Mouse (Mus musculus): ENCODE measurements around the gene Sf3b4.
A peak's percentile ranks its signal among the peaks of the same experiment; 100 is the strongest.
"Not testable (repeated sequence)": the region's sequence is repeated elsewhere in the genome, so short reads cannot be mapped to it uniquely, and the experiment has no call there.

Sf3b4 gene

DNA sequence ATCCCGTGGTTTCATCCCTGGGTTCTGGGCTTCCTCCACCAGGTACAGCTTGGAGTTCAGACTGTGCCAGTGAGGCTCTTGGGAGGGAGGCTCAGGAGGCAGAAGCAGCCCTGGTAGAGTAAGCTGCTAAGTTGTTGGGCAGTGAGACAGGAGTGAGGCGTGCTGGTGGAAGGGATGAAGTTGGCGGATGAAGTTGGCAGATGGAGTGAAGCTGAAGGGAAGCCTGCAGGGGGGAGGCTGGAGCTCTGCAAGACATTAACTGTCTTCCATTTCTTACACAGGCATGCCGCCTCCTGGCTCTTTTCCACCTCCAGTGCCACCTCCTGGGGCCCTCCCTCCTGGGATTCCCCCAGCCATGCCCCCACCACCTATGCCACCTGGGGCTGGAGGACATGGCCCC, 1.9 kb downstream of the Sf3b4 start:
- DNase-seq, result not testable (repeated sequence)

DNA sequence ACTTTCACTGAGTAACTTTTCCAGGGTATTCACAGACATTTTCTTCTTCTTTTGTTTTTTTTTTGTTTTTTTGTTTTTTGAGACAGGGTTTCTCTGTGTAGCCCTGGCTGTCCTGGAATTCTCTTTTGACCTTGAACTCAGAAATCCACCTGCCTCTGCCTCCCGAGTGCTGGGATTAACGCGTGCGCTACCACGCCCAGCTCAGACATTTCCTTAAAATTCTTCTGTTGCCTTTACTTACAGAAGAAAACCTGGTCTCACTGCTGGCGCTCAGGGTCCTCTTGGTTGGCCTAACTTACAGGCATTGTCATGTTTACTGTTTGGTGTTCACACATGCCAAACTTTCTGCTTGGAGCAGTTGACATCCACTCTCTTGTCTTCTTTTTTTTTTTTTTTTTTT, 3.1 kb downstream of the Sf3b4 start:
- no peak for DNase-seq

DNA sequence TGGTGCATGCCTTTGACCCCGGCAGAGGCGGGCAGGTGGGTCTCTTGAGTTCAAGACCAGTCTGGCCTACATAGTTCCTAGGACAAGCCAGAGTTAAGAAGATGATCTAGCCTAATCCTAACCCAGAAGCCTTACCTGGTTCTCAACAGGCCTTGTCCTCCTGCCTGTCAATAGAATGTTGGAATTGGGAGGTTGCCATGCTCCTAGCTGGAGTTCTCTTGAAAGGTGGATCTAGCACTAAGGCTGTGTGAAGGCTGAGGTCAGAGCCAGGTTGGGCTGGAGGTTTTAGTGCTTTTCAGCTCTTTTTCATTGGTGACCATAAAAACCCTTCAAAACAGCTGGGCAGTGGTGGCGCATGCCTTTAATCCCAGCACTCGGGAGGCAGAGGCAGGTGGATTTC, 6.3 kb downstream of the Sf3b4 start:
- no peak for DNase-seq

DNA sequence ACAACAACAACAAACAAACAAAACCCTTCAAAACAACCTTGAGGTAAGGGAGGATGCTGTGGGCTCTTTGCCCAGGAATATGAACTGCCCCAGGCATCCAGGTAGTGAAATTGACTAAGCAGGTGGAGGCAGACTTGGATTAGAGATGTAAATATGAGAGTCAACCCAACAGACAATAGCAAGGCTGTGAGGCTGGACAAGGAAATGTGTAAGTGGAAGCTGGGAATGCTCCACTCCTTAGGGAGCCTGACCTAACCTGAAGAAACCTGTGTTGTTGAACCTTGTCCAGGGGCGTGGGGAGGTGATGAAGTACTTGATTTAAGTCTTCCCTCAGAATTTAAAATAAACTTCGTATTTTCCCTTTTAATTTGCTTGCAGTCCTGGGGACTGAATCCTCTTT, 6.8 kb downstream of the Sf3b4 start:
- DNase-seq, result no peak

- DNase-seq, result peak; percentile 42 to 61
These were observed 7.4 kb downstream of the Sf3b4 start for GRCm38 (mm10) chr3:96179531-96179930.

DNA sequence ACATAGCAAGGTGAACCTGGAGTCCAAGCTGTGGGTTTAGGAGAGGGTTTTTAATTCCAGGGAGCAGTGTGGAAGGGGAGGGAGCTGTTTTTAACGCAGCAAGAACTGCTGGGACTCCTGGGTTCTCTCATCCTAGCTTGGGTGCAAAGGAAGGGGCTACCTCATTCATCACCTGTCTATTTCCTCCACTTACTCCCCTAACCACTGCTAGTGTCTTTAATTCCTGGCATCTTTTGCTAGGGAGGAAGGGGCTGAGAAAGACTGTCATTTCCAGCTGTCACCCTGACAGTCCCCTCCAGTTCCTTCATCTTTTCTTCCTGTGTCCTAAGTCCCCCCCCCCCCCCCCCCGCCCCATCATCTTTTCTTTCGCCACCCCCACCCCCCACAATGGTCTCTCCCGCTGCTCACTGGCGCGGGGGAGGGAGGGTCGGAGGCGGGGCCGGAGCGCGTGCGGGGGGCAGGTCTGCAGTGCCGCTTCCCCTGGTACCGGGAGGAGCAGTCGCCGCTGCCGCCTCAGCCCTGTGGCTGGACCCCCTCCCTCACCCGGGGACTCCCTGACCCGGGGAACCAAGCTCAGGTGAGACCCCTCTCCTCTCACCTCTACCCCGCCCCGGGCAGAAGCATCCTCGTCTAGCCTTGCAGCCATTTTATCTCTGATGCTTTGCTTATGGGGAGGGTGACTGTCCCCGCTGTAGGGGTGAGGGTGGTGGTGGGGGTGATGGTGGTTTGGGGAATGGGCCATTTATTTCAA, 8.8 kb downstream of the Sf3b4 start, which contains the start of gene Sv2a:
Gene Sv2a (plus strand): TSS at position 425 of the 751 bp plus-strand sequence.
- no peak for DNase-seq

DNA sequence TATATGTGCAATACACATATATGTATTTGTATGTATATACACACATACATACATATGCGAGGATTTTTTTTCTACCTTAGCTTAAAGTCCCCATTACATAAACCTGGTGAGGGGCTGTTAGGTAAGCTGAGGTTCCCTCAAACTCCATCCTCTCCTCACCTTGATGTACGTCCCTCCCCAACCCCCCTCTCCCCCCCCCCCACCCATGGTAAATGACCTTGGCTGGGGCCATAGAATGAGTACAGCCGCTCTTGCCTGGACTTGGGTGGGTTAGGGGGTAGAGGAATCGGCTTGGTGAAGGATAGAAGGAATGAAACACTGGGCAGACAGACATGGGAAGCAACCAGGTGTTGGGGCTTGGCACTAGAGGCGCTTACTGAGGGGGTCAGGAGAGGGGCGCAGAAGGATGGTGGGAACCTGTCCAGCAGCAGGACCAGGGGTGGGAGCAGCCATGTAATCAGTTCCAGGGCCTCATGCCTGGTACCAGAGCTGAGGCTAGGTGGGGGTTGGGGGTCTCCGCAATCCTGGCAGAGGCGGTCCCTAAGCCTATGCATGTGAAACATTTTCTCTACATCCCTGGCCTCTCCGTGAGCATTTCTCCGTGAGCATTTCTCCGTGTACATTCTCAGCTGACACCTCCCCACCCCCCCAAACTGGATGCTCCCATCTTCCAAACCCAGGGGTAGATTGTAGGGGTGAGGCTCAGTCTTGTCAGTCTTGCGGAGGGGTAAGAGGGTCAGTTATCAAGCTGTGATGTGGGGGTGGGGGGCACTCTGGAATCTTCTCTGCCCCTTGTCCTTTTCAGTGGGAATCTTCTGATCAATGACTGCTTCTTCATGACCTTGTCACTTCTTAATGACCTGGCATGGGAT, 9.6 kb downstream of the Sf3b4 start:
- no peak for DNase-seq

DNA sequence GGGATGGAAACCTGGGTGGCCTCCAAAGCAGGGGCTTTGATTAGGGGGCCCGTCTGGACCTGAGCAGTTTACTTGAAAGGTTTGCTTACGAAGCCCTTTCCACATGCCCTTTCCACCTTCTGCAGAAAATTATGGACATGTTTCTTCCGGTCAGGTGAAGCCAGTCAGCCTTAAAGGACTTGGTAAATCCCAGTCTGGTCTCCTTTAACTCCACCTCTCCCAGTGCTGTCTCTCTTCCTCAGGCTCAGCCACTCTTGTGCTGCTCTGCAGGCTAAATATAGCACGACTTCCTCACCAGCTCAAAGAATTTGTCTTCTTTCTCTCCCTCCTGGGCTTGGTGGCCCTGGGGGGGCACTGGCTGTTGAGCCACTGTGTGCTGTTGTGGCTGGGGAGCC, 10.2 kb downstream of the Sf3b4 start:
- no peak for DNase-seq

DNA sequence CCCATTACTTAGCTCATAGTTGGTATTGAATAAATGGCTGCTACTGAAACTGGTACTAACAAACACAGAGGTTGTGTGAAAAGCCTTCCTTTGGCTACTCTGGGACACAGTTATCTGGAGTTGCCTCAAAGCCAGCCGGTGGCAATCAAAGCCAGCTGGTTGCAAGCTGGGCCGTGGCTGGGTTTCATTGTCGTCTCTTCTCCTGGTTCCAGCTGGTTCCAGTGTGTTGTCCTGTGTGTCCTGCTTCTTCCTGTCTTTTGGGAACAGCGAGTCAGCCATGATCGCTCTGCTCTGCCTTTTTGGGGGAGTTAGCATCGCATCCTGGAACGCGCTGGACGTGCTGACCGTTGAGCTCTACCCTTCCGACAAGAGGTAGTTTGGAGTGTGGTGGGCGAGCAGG, 20.8 kb downstream of the Sf3b4 start:
- DNase-seq, result no peak

DNA sequence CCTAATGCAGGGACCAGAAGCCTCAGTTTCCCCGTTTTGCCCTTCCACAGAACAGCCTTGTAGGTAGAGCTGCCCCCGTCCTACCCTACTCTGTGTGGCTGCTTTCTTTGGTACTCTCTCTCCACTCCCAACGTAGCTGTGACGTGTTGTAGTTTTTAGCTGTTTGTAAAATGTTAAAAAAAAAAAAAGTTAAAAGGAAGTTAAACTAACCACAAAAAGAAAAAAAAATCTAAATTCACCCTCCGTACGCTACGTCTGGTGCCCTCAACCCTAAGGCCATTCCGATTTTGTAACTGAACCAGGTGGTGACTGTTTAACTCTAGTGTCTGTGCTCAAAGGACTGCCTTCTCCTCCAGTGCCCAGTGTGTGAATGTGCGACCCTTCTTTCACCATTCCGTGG, 22.8 kb downstream of the Sf3b4 start:
- no peak for DNase-seq

DNA sequence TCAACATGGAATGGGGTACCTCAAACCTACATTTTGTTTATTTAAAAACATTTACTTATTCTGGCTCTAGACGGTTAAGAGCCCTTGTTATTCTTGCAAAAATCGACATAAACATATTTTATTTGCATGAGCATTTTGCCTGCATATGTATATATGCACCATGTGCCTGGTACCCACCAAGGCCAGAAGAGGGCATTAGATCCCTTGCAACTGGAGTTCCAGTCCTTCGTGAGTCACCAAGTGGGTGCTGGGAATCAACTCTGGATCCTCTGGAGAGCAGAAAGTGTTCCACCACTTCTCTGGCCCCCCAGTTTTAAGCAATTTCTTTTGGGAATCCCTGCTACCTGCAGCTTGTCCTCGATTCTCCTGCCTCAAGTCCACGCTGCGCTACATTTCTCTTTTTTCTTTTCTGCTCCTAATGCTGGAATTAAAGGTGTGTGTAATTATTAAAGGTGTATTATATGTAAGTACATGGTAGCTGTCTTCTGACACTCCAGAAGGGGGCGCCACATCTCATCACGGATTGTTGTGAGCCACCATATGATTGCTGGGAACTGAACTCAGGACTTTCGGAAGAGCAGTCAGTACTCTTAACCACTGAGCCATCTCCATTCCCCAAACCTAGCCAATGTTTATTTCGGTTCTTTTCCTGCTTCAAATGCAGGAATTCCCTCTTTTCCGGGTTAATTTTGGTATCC, 23.6 kb downstream of the Sf3b4 start:
- DNase-seq, result no peak

DNA sequence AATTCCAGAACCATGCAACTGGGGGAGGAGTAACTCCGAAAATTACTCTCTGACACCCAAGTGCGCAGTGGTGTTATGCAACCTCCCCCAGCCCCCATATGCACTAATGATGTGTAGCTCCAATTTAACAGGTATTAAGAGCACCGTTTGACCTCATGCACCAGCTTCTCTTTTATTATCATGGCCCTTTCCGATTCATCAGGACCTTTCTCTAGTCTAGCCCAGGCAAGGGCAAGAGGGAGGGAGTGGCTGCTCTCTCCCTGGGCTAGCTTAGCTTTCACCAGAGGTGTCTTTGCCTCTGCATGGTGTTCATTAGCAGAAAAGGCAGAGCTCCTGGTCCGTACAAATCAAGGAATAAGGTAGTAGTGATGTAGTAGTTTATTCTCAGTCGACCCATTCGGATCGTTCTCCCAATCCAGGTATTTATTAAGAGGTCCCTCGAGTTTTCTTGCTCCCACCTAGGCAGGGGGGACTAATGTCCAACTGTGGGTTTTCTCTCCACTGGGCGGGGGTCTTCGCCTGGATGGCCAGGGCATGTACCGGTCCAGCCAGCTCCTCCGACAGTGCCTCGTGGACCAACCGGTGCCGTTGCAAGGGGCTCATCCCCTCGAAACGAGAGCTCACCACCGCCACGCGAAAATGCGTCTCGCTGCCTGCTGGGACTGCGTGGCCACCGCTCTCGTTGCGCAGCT, 24.5 kb downstream of the Sf3b4 start:
- no peak for DNase-seq

- peak; percentile 92 to 93 for DNase-seq
These were observed 25.1 kb downstream of the Sf3b4 start for GRCm38 (mm10) chr3:96197129-96197749.

DNA sequence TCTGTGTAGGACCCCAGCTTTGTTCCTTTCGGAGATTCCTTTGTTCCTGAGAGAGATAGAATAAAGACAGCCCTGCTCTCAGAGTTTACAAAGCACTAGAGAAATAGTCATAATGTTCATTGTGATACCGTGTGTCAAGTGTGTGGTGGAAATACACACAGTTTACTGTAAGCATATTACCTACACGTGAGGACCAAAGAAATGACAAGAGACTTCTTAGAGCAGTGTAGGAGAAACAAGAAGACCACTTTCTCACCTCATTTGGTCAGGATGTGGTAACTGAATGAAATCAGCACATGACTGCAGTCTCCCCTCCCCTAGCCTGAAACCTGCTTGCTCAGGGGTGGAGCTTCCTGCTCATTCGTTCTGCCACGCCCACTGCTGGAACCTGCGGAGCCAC, 26.0 kb downstream of the Sf3b4 start:
- peak in 1 of 2 experiments; percentile 44 for DNase-seq

- DNase-seq, result not testable (repeated sequence)
These were observed 26.6 kb downstream of the Sf3b4 start for GRCm38 (mm10) chr3:96198601-96199251.

GRCm38 (mm10) chr3:96199731-96200130, 27.6 kb downstream of the Sf3b4 start:
- no peak for DNase-seq

GRCm38 (mm10) chr3:96207819-96208218, 35.7 kb downstream of the Sf3b4 start:
- no peak for DNase-seq

DNA sequence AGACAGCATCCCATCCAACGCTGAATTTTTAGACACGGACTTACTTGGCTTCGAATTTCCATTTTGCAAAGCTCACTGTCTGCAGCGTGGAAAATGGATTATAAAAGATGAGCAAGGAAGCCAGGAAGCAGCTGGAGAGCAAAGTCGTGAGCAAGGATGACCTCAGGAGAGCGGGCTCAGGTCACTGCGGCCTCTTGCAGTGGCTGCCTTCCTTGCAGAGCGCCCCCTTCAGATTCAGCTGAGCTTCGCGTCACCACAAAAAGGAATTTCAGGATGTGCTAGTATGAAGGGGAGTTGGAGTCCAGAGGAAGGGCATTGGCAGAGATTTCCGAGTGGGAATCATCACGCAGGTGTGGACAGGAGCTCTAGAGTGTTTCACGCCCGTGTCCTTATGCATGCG, 37.1 kb downstream of the Sf3b4 start:
- no peak for DNase-seq

GRCm38 (mm10) chr3:96219191-96219641, 47.1 kb downstream of the Sf3b4 start:
- peak; percentile 37 to 49 for DNase-seq

- peak; percentile 73 to 76 for DNase-seq
These were observed 47.6 kb downstream of the Sf3b4 start, which contains the start of the genes Bola1 and Hist2h2ab for GRCm38 (mm10) chr3:96219661-96220130. Gene Bola1, minus strand, starts transcription at chr3:96219709. Gene Hist2h2ab, plus strand, starts transcription at chr3:96219865.

GRCm38 (mm10) chr3:96220131-96220764, 48.1 kb downstream of the Sf3b4 start:
- not testable (repeated sequence) for DNase-seq
